Mouse (Mus musculus) adrenal gland, postnatal 25 days (tissue): ENCODE results near the gene Gm17949. TPM values are rescaled to one million over a fixed set of nuclear protein-coding genes. Genes with fewer than 3 reads are reported as not detected.
A peak's percentile ranks its signal among the peaks of the same experiment; 100 is the strongest.

Source experiments
- DNase-seq: peaks from one replicate; pipeline ENCODE4 v3.0.0; 2021; ENCODE audit warnings: mixed read lengths
- long read RNA-seq: library from polyadenylated mRNA; stranded (forward); transcript quantifications from one replicate; pipeline ENCODE4 v2.0.0, GENCODE M21; 2021
- total RNA-seq: library from RNA; stranded (reverse); gene quantifications from 2 replicates; pipeline ENCODE4 v1.2.3, GENCODE M21; 2021

The Gm17949 gene
- total RNA-seq, result 0.64 TPM in 1 of 2 replicates, not detected in the other
- long read RNA-seq, partial matches to known transcripts, result 0 of 3 reads
- long read RNA-seq, other reads (novel, unspliced or antisense), result 3 of 3 reads

- peak; percentile 89 for DNase-seq
Observed at GRCm38 (mm10) chr17:57011236-57012141, at the start of gene Gm17949, which contains the start of gene Gtf2f1. Gene Gm17949, plus strand, starts transcription at chr17:57011469. Gene Gtf2f1, minus strand, starts transcription at chr17:57011288.

- DNase-seq, result no peak
Observed at GRCm38 (mm10) chr17:56961880-56962279, 49.4 kb upstream of the Gm17949 start.

GRCm38 (mm10) chr17:56962642-56963405 lies 48.4 kb upstream of the Gm17949 start:
- DNase-seq, result no peak

GRCm38 (mm10) chr17:56963646-56964045 lies 47.6 kb upstream of the Gm17949 start:
- DNase-seq, result no peak

GRCm38 (mm10) chr17:56969321-56969720 lies 41.9 kb upstream of the Gm17949 start:
- no peak for DNase-seq

- no peak for DNase-seq
Observed at GRCm38 (mm10) chr17:56970081-56970480, 41.2 kb upstream of the Gm17949 start.

GRCm38 (mm10) chr17:56973956-56974707 lies 37.1 kb upstream of the Gm17949 start:
- DNase-seq, result no peak

GRCm38 (mm10) chr17:56974708-56975240 lies 36.5 kb upstream of the Gm17949 start:
- no peak for DNase-seq

- DNase-seq, result no peak
Observed at GRCm38 (mm10) chr17:56975391-56975790, 35.9 kb upstream of the Gm17949 start.

- no peak for DNase-seq
Observed at GRCm38 (mm10) chr17:56976531-56977390, 34.5 kb upstream of the Gm17949 start.

GRCm38 (mm10) chr17:56979524-56979923 lies 31.7 kb upstream of the Gm17949 start:
- no peak for DNase-seq

GRCm38 (mm10) chr17:56981049-56981448 lies 30.2 kb upstream of the Gm17949 start:
- no peak for DNase-seq

- no peak for DNase-seq
Observed at GRCm38 (mm10) chr17:56982013-56982412, 29.3 kb upstream of the Gm17949 start, which contains the start of gene Acer1. Gene Acer1, minus strand, starts transcription at chr17:56982126.

GRCm38 (mm10) chr17:56984886-56985285 lies 26.4 kb upstream of the Gm17949 start:
- DNase-seq, result no peak

GRCm38 (mm10) chr17:56985656-56986055 lies 25.6 kb upstream of the Gm17949 start:
- no peak for DNase-seq

GRCm38 (mm10) chr17:56986105-56986805 lies 25.0 kb upstream of the Gm17949 start:
- no peak for DNase-seq

GRCm38 (mm10) chr17:56988441-56988840 lies 22.8 kb upstream of the Gm17949 start:
- DNase-seq, result no peak

- no peak for DNase-seq
Observed at GRCm38 (mm10) chr17:56988921-56989430, 22.3 kb upstream of the Gm17949 start.

GRCm38 (mm10) chr17:56989467-56990114 lies 21.7 kb upstream of the Gm17949 start:
- DNase-seq, result peak; percentile 56
